Mouse (Mus musculus) cortical plate, adult 2 months (tissue): ENCODE results near the gene Pdha1. TPM values are rescaled to one million over a fixed set of nuclear protein-coding genes. Genes with fewer than 3 reads are reported as not detected.
A peak's percentile ranks its signal among the peaks of the same experiment; 100 is the strongest.

Experiments used
- H3K27ac ChIP-seq: fragments of 200-500 bp; 2 replicates; pipeline ENCODE4 v1.5.1; 2012; ENCODE audit warnings: low read length, control low read depth, inconsistent platforms; ENCODE audit not compliant: insufficient read depth
- H3K4me1 ChIP-seq: fragments of 200-500 bp; 2 replicates; pipeline ENCODE4 v1.6.1; 2011; ENCODE audit warnings: low read length; ENCODE audit not compliant: control insufficient read depth, insufficient read depth
- H3K4me3 ChIP-seq: fragments of 200-500 bp; 2 replicates; pipeline ENCODE4 v1.5.1; 2011; ENCODE audit warnings: mild to moderate bottlenecking, low read length, control low read depth; ENCODE audit not compliant: insufficient read depth
- CTCF ChIP-seq: fragments of 200-500 bp; IDR thresholded peaks from 2 replicates; pipeline ENCODE4 v1.5.1; 2011; ENCODE audit warnings: mild to moderate bottlenecking, control low read depth, low read length; ENCODE audit not compliant: insufficient read depth; ENCODE audit errors: extremely low read depth
- POLR2A ChIP-seq: fragments of 200-500 bp; IDR thresholded peaks from 2 replicates; pipeline ENCODE4 v1.6.1; 2011; ENCODE audit warnings: mild to moderate bottlenecking, low read length, control low read depth; ENCODE audit not compliant: insufficient read depth; ENCODE audit errors: extremely low read depth
- polyA plus RNA-seq: library from polyadenylated mRNA; depleted of rRNA; stranded (reverse); fragments of >200 nt; gene quantifications from 2 replicates; pipeline ENCODE4 v1.2.3, GENCODE M21; 2012; rRNA removed

Gene Pdha1
- polyA plus RNA-seq, 1 experiment, result 150 TPM

DNA sequence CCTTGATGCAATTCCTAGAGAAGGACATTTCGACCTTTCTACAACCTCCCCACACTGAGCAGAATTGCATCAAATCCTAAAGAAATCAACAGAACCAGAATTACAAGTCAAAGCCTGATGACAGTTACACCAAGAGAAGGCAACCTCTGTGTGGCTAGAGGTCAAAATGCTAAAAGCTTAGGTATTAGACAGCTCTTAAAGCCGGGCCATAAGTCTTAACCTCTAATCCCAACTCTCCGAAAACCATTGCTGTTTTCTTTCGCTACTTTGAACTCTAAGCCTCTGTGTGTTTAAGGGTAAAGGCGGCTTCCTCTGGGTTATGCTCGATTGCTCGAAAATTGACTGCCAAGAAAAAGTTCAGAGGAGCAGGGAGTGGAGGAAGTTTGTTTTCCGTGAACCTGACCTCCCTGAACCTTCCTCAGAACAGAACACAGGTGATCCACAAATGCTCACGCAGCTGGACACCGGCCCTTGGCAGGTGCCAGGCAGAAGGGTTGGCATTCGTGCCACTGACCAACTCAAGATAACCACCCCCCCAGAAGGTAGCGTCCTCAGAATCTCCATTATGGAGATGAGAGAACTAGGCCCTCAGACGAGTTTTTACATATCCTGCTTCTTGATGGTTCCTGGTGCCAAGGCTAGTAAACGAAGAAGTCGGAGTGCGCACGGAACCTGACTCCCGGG lies 894 bp downstream of the Pdha1 start:
- Histone ChIP-seq H3K27ac (peak overlapping the region; percentile 86), H3K4me3 (peak overlapping the region; percentile 59), H3K4me1 (peaks cover 2% of the 10 kb centered on the region; the same call in 1 of the 2 replicates)
- TF ChIP-seq CTCF (no peak), POLR2A (no peak)

DNA sequence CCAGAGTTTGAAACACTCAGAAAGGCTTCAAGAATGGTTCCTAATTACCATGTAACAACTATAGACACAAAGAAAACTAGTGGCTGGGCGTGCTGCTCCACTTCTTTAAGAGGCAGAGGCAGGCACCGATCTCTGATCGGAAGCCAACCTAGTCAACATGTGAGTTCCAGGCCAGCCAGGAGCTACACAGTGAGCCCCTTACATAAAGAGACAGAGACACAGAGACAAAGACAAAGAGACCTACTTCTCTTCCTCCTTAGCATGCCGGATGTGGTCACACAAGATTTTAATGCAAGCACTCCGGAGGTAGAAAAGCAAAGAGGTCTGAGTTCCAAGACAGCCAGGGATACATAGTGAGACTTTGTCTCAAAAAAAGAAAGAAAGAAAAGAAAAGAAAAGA lies 2.1 kb downstream of the Pdha1 start:
- no peak overlapping the region for H3K27ac ChIP-seq
- TF ChIP-seq CTCF (no peak), POLR2A (no peak)
- H3K4me1 ChIP-seq, result peaks cover 2% of the 10 kb centered on the region; the same call in 1 of the 2 replicates
- peak overlapping the region; percentile 16; the same call in 1 of the 2 replicates for H3K4me3 ChIP-seq

DNA sequence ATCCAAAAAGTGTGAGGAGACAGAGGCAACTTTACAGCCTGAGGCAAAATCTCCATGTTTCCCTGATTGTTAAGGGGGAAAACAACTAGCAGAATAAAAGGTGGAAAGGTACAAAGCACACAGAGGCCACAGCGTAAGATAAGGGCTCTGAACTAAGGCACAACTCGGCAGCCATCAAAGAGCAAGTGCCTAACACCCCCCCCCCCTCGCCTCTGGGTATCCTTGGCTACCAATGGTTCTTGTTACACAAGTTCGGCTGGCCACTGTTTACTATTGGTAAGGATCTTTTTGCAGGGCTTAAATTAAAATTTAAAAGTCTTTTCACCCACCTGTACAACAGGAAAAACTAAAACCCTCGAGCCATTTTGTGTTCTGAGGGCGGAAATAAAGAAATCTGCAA lies 2.5 kb downstream of the Pdha1 start:
- Histone ChIP-seq H3K27ac (no peak overlapping the region), H3K4me1 (peaks cover 2% of the 10 kb centered on the region; the same call in 1 of the 2 replicates), H3K4me3 (no peak overlapping the region)
- TF ChIP-seq CTCF (no peak), POLR2A (no peak)

DNA sequence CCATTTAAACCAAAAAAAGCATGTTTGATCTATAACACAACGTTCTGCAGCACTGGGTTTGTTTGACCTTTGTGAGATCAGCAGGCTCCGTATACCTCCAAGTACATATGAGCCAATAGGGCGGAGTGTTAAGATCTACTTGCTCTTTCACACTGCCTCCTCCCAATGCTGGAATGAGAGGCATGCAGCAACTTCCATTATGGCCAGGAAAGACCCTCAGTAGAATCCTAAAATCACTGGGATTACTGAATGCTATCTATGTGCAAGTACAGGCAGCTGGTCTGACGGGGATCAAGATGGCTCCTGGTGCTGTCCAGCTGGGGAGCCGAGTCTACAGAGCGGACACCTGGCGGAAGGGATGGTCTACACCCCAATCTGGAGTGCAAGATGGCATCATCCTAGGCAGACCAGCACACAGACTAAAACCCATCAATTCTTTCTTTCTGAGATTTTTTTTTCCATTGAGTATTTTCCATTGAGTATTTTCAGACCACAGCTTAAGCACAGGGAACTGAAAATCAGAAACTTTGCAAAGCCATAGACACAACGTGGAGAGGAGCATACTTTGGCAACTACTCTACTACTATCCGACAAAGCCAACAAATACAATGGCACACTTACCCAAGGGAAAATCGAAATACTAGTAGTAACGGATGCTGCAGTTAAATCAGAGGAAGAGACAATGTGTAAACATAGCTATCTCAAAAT lies 3.9 kb downstream of the Pdha1 start:
- Histone ChIP-seq H3K4me1 (peaks cover 2% of the 10 kb centered on the region; the same call in 1 of the 2 replicates), H3K27ac (no peak overlapping the region), H3K4me3 (no peak overlapping the region)
- TF ChIP-seq POLR2A, result no peak
- TF ChIP-seq CTCF, result no peak

DNA sequence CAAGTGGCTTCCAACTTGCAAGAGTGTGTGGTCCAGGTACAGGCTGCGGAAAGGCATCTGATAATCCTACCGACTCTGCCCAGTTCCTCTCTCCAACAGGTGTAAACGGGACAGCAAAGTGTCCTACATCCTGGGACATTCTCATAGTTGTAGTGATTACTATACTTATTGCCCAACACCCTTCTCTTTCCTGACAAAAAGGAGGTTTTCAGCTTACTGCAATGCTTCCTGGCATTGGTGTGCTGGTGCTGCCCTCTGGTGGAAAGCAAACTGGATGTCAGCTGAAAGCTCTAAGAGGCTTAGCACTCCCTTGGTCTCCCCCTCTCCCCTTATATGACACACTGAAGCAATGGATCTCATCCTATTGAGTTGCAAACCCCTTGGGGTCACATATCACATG lies 21.6 kb downstream of the Pdha1 start:
- H3K27ac ChIP-seq, result no peak overlapping the region
- TF ChIP-seq CTCF (peak; percentile 79), POLR2A (no peak)
- no peaks in the 10 kb centered on the region for H3K4me1 ChIP-seq
- no peak overlapping the region for H3K4me3 ChIP-seq

DNA sequence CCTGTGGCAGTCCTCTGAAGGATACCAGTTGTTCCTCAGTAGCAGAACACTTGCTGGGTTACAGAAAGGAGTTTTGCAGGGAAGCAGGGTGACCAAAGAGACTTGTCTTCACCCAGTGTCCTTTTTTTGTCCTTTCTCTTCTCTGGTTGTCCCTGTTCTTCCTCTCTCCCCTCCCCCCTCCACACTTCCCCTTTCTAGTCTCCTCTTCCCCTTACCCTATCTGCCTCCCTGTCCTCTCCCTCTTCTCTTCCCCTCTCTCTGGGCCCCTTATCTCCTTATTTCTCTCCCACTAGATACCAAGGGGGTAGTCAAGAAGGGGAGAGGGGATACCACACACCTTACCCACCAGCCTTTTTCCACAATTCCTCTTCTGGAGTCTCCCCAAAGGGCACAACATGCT lies 22.1 kb downstream of the Pdha1 start:
- Histone ChIP-seq H3K27ac (no peak overlapping the region), H3K4me1 (no peaks in the 10 kb centered on the region), H3K4me3 (no peak overlapping the region)
- TF ChIP-seq CTCF (no peak), POLR2A (no peak)

DNA sequence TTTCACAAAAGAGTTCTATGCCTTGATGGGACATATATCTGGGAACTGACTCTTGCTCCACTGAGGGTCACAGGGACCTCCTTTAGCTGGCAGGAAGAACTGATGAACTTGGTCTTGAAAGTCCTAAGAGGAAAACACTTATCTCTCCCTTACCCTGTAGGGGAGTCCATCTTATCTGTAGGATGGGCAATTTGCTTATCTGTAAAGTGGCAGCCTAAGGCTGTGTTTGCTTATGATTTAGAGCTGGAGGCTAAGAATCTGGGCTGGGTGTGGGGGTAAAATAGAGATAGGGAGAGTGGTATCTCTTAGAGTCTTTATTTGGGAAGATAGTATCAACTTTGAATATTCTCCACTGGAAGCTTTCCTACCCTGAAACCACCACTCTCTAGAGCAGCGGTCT lies 24.4 kb downstream of the Pdha1 start:
- Histone ChIP-seq H3K27ac (no peak overlapping the region), H3K4me3 (no peak overlapping the region), H3K4me1 (no peaks in the 10 kb centered on the region)
- no peak for TF ChIP-seq POLR2A
- TF ChIP-seq CTCF, result no peak

DNA sequence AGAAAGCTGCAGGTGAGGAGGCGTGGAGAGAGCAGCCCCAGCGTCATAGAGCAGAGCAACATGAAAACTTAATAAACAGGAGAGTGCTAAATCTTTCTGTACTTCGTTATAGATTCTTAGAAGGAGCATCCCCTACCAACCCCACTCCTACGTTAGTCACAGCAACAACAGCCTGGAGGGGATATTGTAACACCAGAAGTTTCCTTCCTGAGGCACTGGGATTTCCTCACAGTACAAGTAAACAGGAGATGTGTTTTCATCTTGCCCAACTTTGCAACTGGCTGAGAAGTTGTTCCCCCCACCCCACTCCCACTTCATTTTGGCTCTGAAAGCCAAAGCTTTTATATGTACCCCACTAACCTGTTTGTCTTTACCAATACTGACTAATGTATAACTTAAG lies 30.4 kb downstream of the Pdha1 start:
- H3K27ac ChIP-seq, result no peak overlapping the region
- no peaks in the 10 kb centered on the region for H3K4me1 ChIP-seq
- TF ChIP-seq POLR2A, result no peak
- TF ChIP-seq CTCF, result no peak

DNA sequence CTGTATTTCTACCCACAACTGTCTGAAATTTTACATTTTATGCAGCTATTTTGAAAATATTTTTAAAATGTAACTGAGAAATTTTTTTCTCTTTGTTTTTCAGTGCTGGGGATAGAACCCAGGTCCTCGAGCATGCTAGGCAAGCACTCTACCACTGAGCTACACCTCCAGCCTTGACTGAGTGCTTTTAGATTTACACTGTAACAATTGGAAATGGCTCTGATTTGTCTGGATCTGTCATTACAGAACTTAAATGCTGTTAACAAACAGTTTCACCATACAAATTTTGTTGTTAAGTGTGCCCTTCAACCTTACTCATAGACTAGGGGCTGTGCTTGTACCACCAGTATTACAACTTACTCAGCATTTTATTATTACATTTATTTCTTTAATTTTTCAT lies 46.2 kb downstream of the Pdha1 start:
- TF ChIP-seq CTCF (no peak), POLR2A (no peak)
- Histone ChIP-seq H3K4me1 (no peaks in the 10 kb centered on the region), H3K4me3 (no peak overlapping the region), H3K27ac (no peak overlapping the region)

More for the DNA sequence above, 30.4 kb downstream of the Pdha1 start:
- H3K4me3 ChIP-seq, result no peak overlapping the region

Other genes with a start within 250 kb of the Pdha1 start
- gene Map3k15, start 150.0 kb downstream of the Pdha1 start, polyA plus RNA-seq, result 1.2 TPM in 2 replicates